ENCODE assay signal across 11 mouse cellular contexts in genomic region chr9:30895618-30896017, GRCm38 (mm10). TPM values are rescaled to one million over a fixed set of nuclear protein-coding genes. Genes with fewer than 3 reads are reported as not detected.
A peak's percentile ranks its signal among the peaks of the same experiment; 100 is the strongest.
DNase-seq lines count a peak whose midpoint lies in the region; ATAC-seq and TF ChIP-seq lines count a peak whose summit lies in the region.
"Had no signal": no experiment of that assay in that cellular context is flagged by ENCODE, and none has a peak within 500 bp of the region (broad histone marks: within the 10 kb centered on the region; RNA-seq: fewer than 3 reads in every experiment).

No protein-coding gene starts in this region.

- ATAC-seq in granulocyte monocyte progenitor cell, adult 5-6 weeks (replicated peaks; ENCODE audit: poor library complexity, severe bottlenecking) = no peak

- peak; percentile 20 to 33 for DNase-seq in cerebellum, postnatal 14 days
- DNase-seq in cerebellum, postnatal 25 days = no peak
- peak; percentile 76 for DNase-seq in kidney, adult 9 months
- no peak for DNase-seq in kidney, postnatal 10 days
- DNase-seq in 3134 (ENCODE audit: extremely low read depth, insufficient read length, low spot score) = peak; percentile 39
- peak; percentile 61 for DNase-seq in brain, embryonic 14.5 days (ENCODE audit: low read depth)
- no peak for DNase-seq in cerebellum, adult 11-12 months
- DNase-seq: lung, adult 2 months; thymus, postnatal 36 days had no signal

- TF ChIP-seq CTCF in brain, embryonic 14.5 days (IDR thresholded peaks at IDR 0.05; ENCODE audit: borderline replicate concordance, extremely low read depth, insufficient read depth, insufficient read length) = no peak

- TF ChIP-seq POLR2A in brain, embryonic 14.5 days (IDR thresholded peaks at IDR 0.05; ENCODE audit: borderline replicate concordance, extremely low read depth, insufficient read depth, insufficient read length, poor library complexity, severe bottlenecking) = no peak

RNA-seq across cellular contexts. Expression of gene Adamts15, which starts 26.6 kb away (rescaled TPM):
- polyA plus RNA-seq in brain, embryonic 14.5 days (2012; rRNA removed) = 3.6 and 6.2 TPM in 2 replicates
- total RNA-seq in granulocyte monocyte progenitor cell, adult 5-6 weeks (2014; fragmentation: Nextera tagmentation) = not detected in 2 replicates
- total RNA-seq in granulocyte monocyte progenitor cell, adult 5-6 weeks (2017) = not detected in 2 replicates

RNA-seq across cellular contexts. Expression of gene Adamts8, which starts 46.7 kb away (rescaled TPM):
- polyA plus RNA-seq in brain, embryonic 14.5 days (2012; rRNA removed) = 1.0 and 1.6 TPM in 2 replicates
- total RNA-seq in granulocyte monocyte progenitor cell, adult 5-6 weeks (2014; fragmentation: Nextera tagmentation) = not detected in 2 replicates
- total RNA-seq in granulocyte monocyte progenitor cell, adult 5-6 weeks (2017) = not detected in 2 replicates
- total RNA-seq: megakaryocyte, adult 5-6 weeks had no signal

Comparison
In these comparisons a context has a peak if more than half of its experiments do, and no peak if none do; other contexts are left out.
1. DNase-seq: peak in cerebellum, postnatal 14 days (2 of 2), kidney, adult 9 months (single experiment), 3134 (single experiment) and brain, embryonic 14.5 days (single experiment); none in cerebellum, postnatal 25 days (0 of 2), kidney, postnatal 10 days (single experiment) and cerebellum, adult 11-12 months (single experiment).